Comparison of ENCODE assay signal across 8 mouse cellular contexts in the genomic region with DNA sequence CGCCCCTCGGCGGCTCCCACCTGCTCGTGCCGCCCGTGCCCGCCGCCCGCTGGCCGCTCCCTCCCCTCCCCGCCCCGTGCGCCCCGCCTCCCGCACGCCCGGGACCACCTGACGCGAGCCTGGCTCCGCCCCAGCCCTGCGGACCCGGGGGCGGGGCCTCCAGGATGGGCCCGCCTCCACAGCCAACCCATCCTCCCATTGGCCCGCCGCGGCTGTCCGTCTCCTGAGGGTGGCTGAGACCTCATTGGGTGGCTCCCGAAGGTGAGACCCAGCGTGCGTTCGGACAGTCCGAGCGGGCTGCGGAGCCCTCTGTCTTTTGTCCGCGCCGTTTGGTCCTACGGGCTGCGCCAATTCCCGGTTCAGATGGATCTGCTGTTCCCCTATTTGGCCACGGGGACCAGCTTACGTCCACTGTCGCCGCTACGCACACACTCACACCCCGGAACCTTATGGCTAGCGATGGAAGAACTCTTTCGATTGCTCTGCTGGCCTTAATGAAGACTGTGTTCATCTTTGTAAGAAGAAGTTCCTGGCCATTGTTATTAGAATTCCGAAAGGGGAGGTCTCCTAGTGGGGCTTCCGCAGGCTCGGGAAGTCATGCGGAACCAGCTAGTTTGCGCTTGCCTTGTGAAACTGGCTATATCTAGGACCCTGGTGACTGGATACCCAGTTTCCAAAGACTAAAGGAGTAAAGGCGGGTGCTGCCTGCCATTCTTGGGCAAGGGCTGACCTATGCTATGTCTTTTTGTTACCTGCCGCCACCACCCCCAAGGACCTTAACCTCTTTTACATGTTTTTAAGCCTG. TPM values are rescaled to one million over a fixed set of nuclear protein-coding genes. Genes with fewer than 3 reads are reported as not detected.
DNase-seq lines count a peak whose midpoint lies in the region; ATAC-seq lines count a peak whose summit lies in the region.

Map3k9 (minus strand) TSS at position 71 of the 805 bp plus-strand sequence.

- peak within 1 kb of the TSS; percentile 74 for H3K9ac ChIP-seq in forebrain, embryonic 11.5 days (ENCODE audit: low read length)
- peak within 1 kb of the TSS; percentile 66 for H3K9ac ChIP-seq in heart, embryonic 16.5 days (ENCODE audit: low read length)
- peak within 1 kb of the TSS; percentile 43; the same call in 1 of the 2 replicates for H3K9ac ChIP-seq in liver, embryonic 13.5 days
- peak within 1 kb of the TSS; percentile 61 for H3K9ac ChIP-seq in stomach, embryonic 14.5 days (replicated peaks; ENCODE audit: low read depth, low read length)

- H3K27me3 ChIP-seq in forebrain, embryonic 11.5 days (ENCODE audit: control insufficient read depth, insufficient read depth, low read length) = peaks cover 4% of the 10 kb centered on the region; the same call in 1 of the 2 replicates
- H3K27me3 ChIP-seq in heart, embryonic 16.5 days (ENCODE audit: control insufficient read depth, insufficient read depth, low read length) = peaks cover 52% of the 10 kb centered on the region
- peaks cover 76% of the 10 kb centered on the region for H3K27me3 ChIP-seq in liver, embryonic 13.5 days
- 0 out of 2 replicates have a peak, but pooled peaks cover 6% of the 10 kb centered on the region for H3K27me3 ChIP-seq in stomach, embryonic 14.5 days (ENCODE audit: control insufficient read depth, insufficient read depth, low read length)

- no peaks in the 10 kb centered on the region for H3K9me3 ChIP-seq in forebrain, embryonic 11.5 days (ENCODE audit: control insufficient read depth, low read length)
- H3K9me3 ChIP-seq in heart, embryonic 16.5 days (replicated peaks; ENCODE audit: control insufficient read depth, low read length) = no peaks in the 10 kb centered on the region
- no peaks in the 10 kb centered on the region for H3K9me3 ChIP-seq in liver, embryonic 13.5 days (replicated peaks)
- H3K9me3 ChIP-seq in stomach, embryonic 14.5 days (ENCODE audit: control insufficient read depth, low read depth, low read length) = no peaks in the 10 kb centered on the region

- under 1% methylated on average over 45 of the region's 56 CpGs for WGBS in forebrain, embryonic 11.5 days
- WGBS in heart, embryonic 16.5 days = 1% methylated on average over 46 of the region's 56 CpGs
- 2% methylated on average over 29 of the region's 56 CpGs for WGBS in liver, embryonic 13.5 days (ENCODE audit: insufficient replicate concordance)
- WGBS in stomach, embryonic 14.5 days = 1% methylated on average over 42 of the region's 56 CpGs

- peak; percentile 98 for ATAC-seq in forebrain, embryonic 11.5 days (replicated peaks; ENCODE audit: low FRiP score)
- ATAC-seq in heart, embryonic 16.5 days (replicated peaks; ENCODE audit: extremely low read depth, insufficient read depth, low FRiP score) = peak; percentile 99
- ATAC-seq in liver, embryonic 13.5 days (ENCODE audit: low read depth) = peak; percentile 96
- peak; percentile 95 for ATAC-seq in stomach, embryonic 14.5 days (ENCODE audit: insufficient number of reproducible peaks, insufficient read depth, low FRiP score, low read depth)

- DNase-seq in CD4-positive helper T cell, adult 2 months (ENCODE audit: low read depth, low spot score) = peak; percentile 92
- DNase-seq in c-Kit-positive CD71-positive TER-119-negative erythroid progenitor cells, embryonic 14.5 days (ENCODE audit: low read depth) = peak; percentile 59
- peak; percentile 98 for DNase-seq in forebrain, embryonic 11.5 days (ENCODE audit: low spot score)
- peak; percentile 93 to 98 for DNase-seq in kidney, postnatal 25 days
- peak; percentile 75 for DNase-seq in liver, embryonic 13.5 days
- peak; percentile 88 to 92 for DNase-seq in natural killer cell, adult 2 months (ENCODE audit: low spot score in 2 of 2)

- no peaks in the 10 kb centered on the region for H3K36me3 ChIP-seq in forebrain, embryonic 11.5 days (ENCODE audit: control insufficient read depth, insufficient read depth, low read length)
- no peaks in the 10 kb centered on the region for H3K36me3 ChIP-seq in heart, embryonic 16.5 days (ENCODE audit: control insufficient read depth, insufficient read depth)
- no peaks in the 10 kb centered on the region for H3K36me3 ChIP-seq in liver, embryonic 13.5 days
- H3K36me3 ChIP-seq in stomach, embryonic 14.5 days (ENCODE audit: control insufficient read depth, insufficient read depth, low read length) = no peaks in the 10 kb centered on the region

- H3K4me2 ChIP-seq in forebrain, embryonic 11.5 days (ENCODE audit: low read depth, low read length, severe bottlenecking) = peak within 1 kb of the TSS; percentile 83
- H3K4me2 ChIP-seq in heart, embryonic 16.5 days (ENCODE audit: low read depth, low read length) = peak within 1 kb of the TSS; percentile 99
- H3K4me2 ChIP-seq in liver, embryonic 13.5 days = peak within 1 kb of the TSS; percentile 84
- H3K4me2 ChIP-seq in stomach, embryonic 14.5 days (replicated peaks; ENCODE audit: low read depth, low read length) = peak within 1 kb of the TSS; percentile 84

- no peak within 1 kb of the TSS; the same call in 1 of the 2 replicates for H3K27ac ChIP-seq in forebrain, embryonic 11.5 days (ENCODE audit: low read depth, low read length)
- no peak within 1 kb of the TSS for H3K27ac ChIP-seq in heart, embryonic 16.5 days (ENCODE audit: low read length)
- H3K27ac ChIP-seq in liver, embryonic 13.5 days = no peak within 1 kb of the TSS
- H3K27ac ChIP-seq in stomach, embryonic 14.5 days (ENCODE audit: low read length) = peak within 1 kb of the TSS; percentile 80

- peak within 1 kb of the TSS; percentile 79 for H3K4me3 ChIP-seq in forebrain, embryonic 11.5 days (ENCODE audit: low read depth, low read length)
- peak within 1 kb of the TSS; percentile 67 for H3K4me3 ChIP-seq in heart, embryonic 16.5 days (ENCODE audit: low read length)
- H3K4me3 ChIP-seq in liver, embryonic 13.5 days (replicated peaks) = peak within 1 kb of the TSS; percentile 62
- peak within 1 kb of the TSS; percentile 63 for H3K4me3 ChIP-seq in stomach, embryonic 14.5 days (ENCODE audit: low read depth, low read length)

- 0 out of 2 replicates have a peak, but pooled peaks cover 2% of the 10 kb centered on the region for H3K4me1 ChIP-seq in forebrain, embryonic 11.5 days (replicated peaks; ENCODE audit: control insufficient read depth, insufficient read depth, low read length)
- peaks cover 9% of the 10 kb centered on the region for H3K4me1 ChIP-seq in heart, embryonic 16.5 days (ENCODE audit: control insufficient read depth, insufficient read depth, low read length)
- peaks cover 10% of the 10 kb centered on the region for H3K4me1 ChIP-seq in liver, embryonic 13.5 days (replicated peaks)
- 0 out of 2 replicates have a peak, but pooled peaks cover 2% of the 10 kb centered on the region for H3K4me1 ChIP-seq in stomach, embryonic 14.5 days (ENCODE audit: control insufficient read depth, insufficient read depth, low read length)

RNA-seq across cellular contexts. Expression of gene Map3k9, which starts in this region (rescaled TPM):
- 3.0 and 3.9 TPM in 2 replicates for polyA plus RNA-seq in forebrain, embryonic 11.5 days (2014; fragmentation: Nextera tagmentation; extraction: Ambion mirVana)
- polyA plus RNA-seq in heart, embryonic 16.5 days (2015; fragmentation: Nextera tagmentation; extraction: Ambion mirVana) = 0.20 and 0.37 TPM in 2 replicates
- polyA plus RNA-seq in liver, embryonic 13.5 days (2015; fragmentation: Nextera tagmentation; extraction: Ambion mirVana) = 0.02 and 0.03 TPM in 2 replicates
- polyA plus RNA-seq in stomach, embryonic 14.5 days (2014; fragmentation: Nextera tagmentation; extraction: Ambion mirVana) = 2.5 and 3.0 TPM in 2 replicates

Comparison
In these comparisons a context has a peak if more than half of its experiments do, and no peak if none do; other contexts are left out.
1. Peak in ATAC-seq, H3K4me3 ChIP-seq, H3K9ac ChIP-seq and H3K4me2 ChIP-seq in heart, embryonic 16.5 days; RNA of the gene not detected or under 1 TPM.
2. Peak in DNase-seq, ATAC-seq, H3K4me3 ChIP-seq, H3K9ac ChIP-seq and H3K4me2 ChIP-seq in liver, embryonic 13.5 days; RNA of the gene not detected or under 1 TPM.